Mouse (Mus musculus) monocyte, adult 5-6 weeks (primary cell): ENCODE measurements around the gene Ocln. TPM values are rescaled to one million over a fixed set of nuclear protein-coding genes. Genes with fewer than 3 reads are reported as not detected.

Experiments
- ATAC-seq: fragments of 153-309, 156-312 bp; replicated peaks from 2 replicates; pipeline ENCODE4 v1.8.0; 2017; ENCODE audit warnings: mild to moderate bottlenecking; ENCODE audit not compliant: low TSS enrichment, insufficient number of reproducible peaks, severe bottlenecking, poor library complexity, low FRiP score
- total RNA-seq: library from RNA; stranded (forward); fragments of 200-1000, 200-491, 200-594 nt; gene quantifications from 3 replicates; pipeline ENCODE4 v1.2.3, GENCODE M21; 2017

The Ocln gene
- not detected in 3 replicates for total RNA-seq

- no peak for ATAC-seq
These were observed at the start of gene Ocln for GRCm38 (mm10) chr13:100552369-100553041. Ocln (minus strand) TSS chr13:100552718.

- ATAC-seq: no peak
These were observed 48.5 kb upstream of the Ocln start for GRCm38 (mm10) chr13:100601034-100601433.

- no peak for ATAC-seq
These were observed 47.8 kb upstream of the Ocln start for GRCm38 (mm10) chr13:100600317-100600716.

- no peak for ATAC-seq
These were observed 44.8 kb upstream of the Ocln start for GRCm38 (mm10) chr13:100597284-100597683.

GRCm38 (mm10) chr13:100595552-100595885 is 43.0 kb upstream of the Ocln start:
- ATAC-seq: no peak

GRCm38 (mm10) chr13:100594838-100595551 is 42.5 kb upstream of the Ocln start:
- ATAC-seq: no peak

- peak; percentile 84 for ATAC-seq
These were observed 41.7 kb upstream of the Ocln start for GRCm38 (mm10) chr13:100594041-100594792.

- peak; percentile 53; the same call in 1 of the 2 replicates for ATAC-seq
These were observed 36.1 kb upstream of the Ocln start for GRCm38 (mm10) chr13:100588646-100589045.

- no peak for ATAC-seq
These were observed 29.6 kb upstream of the Ocln start for GRCm38 (mm10) chr13:100582144-100582543.

- no peak for ATAC-seq
These were observed 29.2 kb upstream of the Ocln start for GRCm38 (mm10) chr13:100581701-100582100.

GRCm38 (mm10) chr13:100579951-100580350 is 27.4 kb upstream of the Ocln start:
- ATAC-seq: no peak

- no peak for ATAC-seq
These were observed 26.7 kb upstream of the Ocln start for GRCm38 (mm10) chr13:100579220-100579619.

GRCm38 (mm10) chr13:100575950-100576349 is 23.4 kb upstream of the Ocln start:
- ATAC-seq: peak; percentile 73; the same call in 1 of the 2 replicates

- no peak for ATAC-seq
These were observed 18.2 kb upstream of the Ocln start for GRCm38 (mm10) chr13:100570713-100571112.

GRCm38 (mm10) chr13:100568359-100568758 is 15.8 kb upstream of the Ocln start:
- no peak for ATAC-seq

- no peak for ATAC-seq
These were observed 6.9 kb upstream of the Ocln start for GRCm38 (mm10) chr13:100559449-100559848.

- ATAC-seq: no peak
These were observed 4.5 kb upstream of the Ocln start for GRCm38 (mm10) chr13:100557011-100557410.

GRCm38 (mm10) chr13:100553042-100553437 is 522 bp upstream of the Ocln start:
- no peak for ATAC-seq

GRCm38 (mm10) chr13:100552009-100552368 is 529 bp downstream of the Ocln start:
- ATAC-seq: no peak
